In the genomic region with DNA sequence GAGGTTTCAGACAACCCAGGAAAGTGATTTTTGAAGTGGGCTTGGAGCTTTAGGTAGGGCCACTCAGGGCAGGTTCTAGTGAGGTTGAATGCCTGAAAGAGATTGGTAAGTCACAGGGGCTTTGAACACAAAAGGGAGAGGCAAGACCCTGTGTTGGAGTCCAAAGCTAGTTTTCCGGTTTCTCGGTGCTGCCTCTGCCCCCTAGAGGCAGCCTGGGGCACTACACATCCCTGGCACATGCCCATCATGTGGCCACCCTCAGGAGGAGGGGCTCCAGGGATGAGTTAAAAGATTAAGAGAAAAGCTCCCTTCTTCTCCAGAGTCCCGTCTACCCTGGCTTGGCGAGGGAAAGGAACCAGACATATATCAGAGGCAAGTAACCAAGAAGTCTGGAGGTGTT, we compare ENCODE assay signal across 9 mouse cellular contexts. TPM values are rescaled to one million over a fixed set of nuclear protein-coding genes. Genes with fewer than 3 reads are reported as not detected.
DNase-seq lines count a peak whose midpoint lies in the region; ATAC-seq lines count a peak whose summit lies in the region.
"Had no signal": no experiment of that assay in that cellular context is flagged by ENCODE, and none has a peak within 500 bp of the region (broad histone marks: within the 10 kb centered on the region; RNA-seq: fewer than 3 reads in every experiment).

A gene (plus strand): TSS at position 322 of the 400 bp plus-strand sequence.

- no peak within 1 kb of the TSS for H3K27ac ChIP-seq in forebrain, embryonic 11.5 days (ENCODE audit: low read depth, low read length)
- H3K27ac ChIP-seq in forebrain, embryonic 16.5 days (ENCODE audit: low read length), result no peak within 1 kb of the TSS
- no peak within 1 kb of the TSS for H3K27ac ChIP-seq in heart, embryonic 16.5 days (ENCODE audit: low read length)

- WGBS in forebrain, embryonic 11.5 days, result 13% methylated on average over 4 of the region's 4 CpGs
- 1% methylated on average over 4 of the region's 4 CpGs for WGBS in forebrain, embryonic 16.5 days
- WGBS in heart, embryonic 16.5 days, result 13% methylated on average over 4 of the region's 4 CpGs

- H3K9ac ChIP-seq in forebrain, embryonic 11.5 days (ENCODE audit: low read length), result no peak within 1 kb of the TSS
- H3K9ac ChIP-seq in forebrain, embryonic 16.5 days (replicated peaks; ENCODE audit: low read depth, low read length), result no peak within 1 kb of the TSS
- no peak within 1 kb of the TSS for H3K9ac ChIP-seq in heart, embryonic 16.5 days (ENCODE audit: low read length)

- no peak within 1 kb of the TSS; the same call in 1 of the 2 replicates for H3K4me2 ChIP-seq in forebrain, embryonic 11.5 days (ENCODE audit: low read depth, low read length, severe bottlenecking)
- H3K4me2 ChIP-seq in forebrain, embryonic 16.5 days (ENCODE audit: low read length), result no peak within 1 kb of the TSS
- H3K4me2 ChIP-seq in heart, embryonic 16.5 days (ENCODE audit: low read depth, low read length), result peak within 1 kb of the TSS; percentile 19; the same call in 1 of the 2 replicates

- H3K4me1 ChIP-seq in forebrain, embryonic 11.5 days (replicated peaks; ENCODE audit: control insufficient read depth, insufficient read depth, low read length), result peaks cover 12% of the 10 kb centered on the region; the same call in 1 of the 2 replicates
- peaks cover 23% of the 10 kb centered on the region for H3K4me1 ChIP-seq in forebrain, embryonic 16.5 days (replicated peaks; ENCODE audit: control insufficient read depth, insufficient read depth, low read length)
- peaks cover 22% of the 10 kb centered on the region for H3K4me1 ChIP-seq in heart, embryonic 16.5 days (ENCODE audit: control insufficient read depth, insufficient read depth, low read length)

- no peaks in the 10 kb centered on the region for H3K27me3 ChIP-seq in forebrain, embryonic 11.5 days (ENCODE audit: control insufficient read depth, insufficient read depth, low read length)
- H3K27me3 ChIP-seq in forebrain, embryonic 16.5 days (replicated peaks; ENCODE audit: control insufficient read depth, insufficient read depth, low read length), result no peaks in the 10 kb centered on the region
- H3K27me3 ChIP-seq in heart, embryonic 16.5 days (ENCODE audit: control insufficient read depth, insufficient read depth, low read length), result peaks cover 15% of the 10 kb centered on the region

- no peak within 1 kb of the TSS for H3K4me3 ChIP-seq in forebrain, embryonic 11.5 days (ENCODE audit: low read depth, low read length)
- no peak within 1 kb of the TSS for H3K4me3 ChIP-seq in forebrain, embryonic 16.5 days (replicated peaks; ENCODE audit: low read length)
- no peak within 1 kb of the TSS for H3K4me3 ChIP-seq in heart, embryonic 16.5 days (ENCODE audit: low read length)

- no peaks in the 10 kb centered on the region for H3K36me3 ChIP-seq in forebrain, embryonic 11.5 days (ENCODE audit: control insufficient read depth, insufficient read depth, low read length)
- peaks cover 6% of the 10 kb centered on the region; the same call in 1 of the 2 replicates for H3K36me3 ChIP-seq in forebrain, embryonic 16.5 days (ENCODE audit: control insufficient read depth, insufficient read depth)
- H3K36me3 ChIP-seq in heart, embryonic 16.5 days (ENCODE audit: control insufficient read depth, insufficient read depth), result peaks cover 10% of the 10 kb centered on the region

- ATAC-seq in forebrain, embryonic 11.5 days (replicated peaks; ENCODE audit: low FRiP score), result no peak
- no peak for ATAC-seq in forebrain, embryonic 16.5 days
- ATAC-seq in heart, embryonic 16.5 days (replicated peaks; ENCODE audit: extremely low read depth, insufficient read depth, low FRiP score), result no peak
- peak; percentile 35 for ATAC-seq in megakaryocyte-erythroid progenitor cell, adult 5-6 weeks (replicated peaks; ENCODE audit: low FRiP score, low TSS enrichment, poor library complexity, severe bottlenecking)

- peak; percentile 85 for DNase-seq in forebrain, embryonic 11.5 days (ENCODE audit: low spot score)
- peak; percentile 79 for DNase-seq in MN1 (ENCODE audit: low spot score)
- DNase-seq in cerebellum, postnatal 14 days, result peak; percentile 84 to 89
- DNase-seq in layer of hippocampus, postnatal 36 days, result peak; percentile 65 to 70
- DNase-seq in spleen, adult 12 weeks (ENCODE audit: low spot score), result peak; percentile 58

- H3K9me3 ChIP-seq in forebrain, embryonic 11.5 days (ENCODE audit: control insufficient read depth, low read length), result no peaks in the 10 kb centered on the region
- no peaks in the 10 kb centered on the region for H3K9me3 ChIP-seq in forebrain, embryonic 16.5 days (ENCODE audit: control insufficient read depth, low read length)
- no peaks in the 10 kb centered on the region for H3K9me3 ChIP-seq in heart, embryonic 16.5 days (replicated peaks; ENCODE audit: control insufficient read depth, low read length)

RNA-seq across cellular contexts. Expression of the gene that starts here (rescaled TPM):
- polyA plus RNA-seq in forebrain, embryonic 11.5 days (2014; fragmentation: Nextera tagmentation; extraction: Ambion mirVana), result 0.16 and 0.31 TPM in 2 replicates
- 0.09 and 0.12 TPM in 2 replicates for polyA plus RNA-seq in forebrain, embryonic 16.5 days (2015; fragmentation: Nextera tagmentation; extraction: Ambion mirVana)
- 0.04 and 0.13 TPM in 2 replicates for polyA plus RNA-seq in heart, embryonic 16.5 days (2015; fragmentation: Nextera tagmentation; extraction: Ambion mirVana)
- not detected for total RNA-seq in layer of hippocampus, postnatal 36 days (2021)
- total RNA-seq in megakaryocyte-erythroid progenitor cell, adult 5-6 weeks (2014; fragmentation: Nextera tagmentation), result 0.92 and 1.7 TPM in 2 replicates
- total RNA-seq in megakaryocyte-erythroid progenitor cell, adult 5-6 weeks (2017), result 0.91 TPM in 1 of 2 replicates, not detected in the other
- polyA plus RNA-seq: liver, embryonic 16.5 days had no signal

Comparison
In these comparisons a context has a peak if more than half of its experiments do, and no peak if none do; other contexts are left out.
1. Peak in DNase-seq in forebrain, embryonic 11.5 days; RNA of the gene not detected or under 1 TPM.
2. Peak in DNase-seq in layer of hippocampus, postnatal 36 days; RNA of the gene not detected or under 1 TPM.